Mouse (Mus musculus): ENCODE results near the gene Pdlim7. TPM values are rescaled to one million over a fixed set of nuclear protein-coding genes. Genes with fewer than 3 reads are reported as not detected.

Gene Pdlim7
- polyA plus RNA-seq, 1 experiment from 2014 or later, result 221 TPM

DNA sequence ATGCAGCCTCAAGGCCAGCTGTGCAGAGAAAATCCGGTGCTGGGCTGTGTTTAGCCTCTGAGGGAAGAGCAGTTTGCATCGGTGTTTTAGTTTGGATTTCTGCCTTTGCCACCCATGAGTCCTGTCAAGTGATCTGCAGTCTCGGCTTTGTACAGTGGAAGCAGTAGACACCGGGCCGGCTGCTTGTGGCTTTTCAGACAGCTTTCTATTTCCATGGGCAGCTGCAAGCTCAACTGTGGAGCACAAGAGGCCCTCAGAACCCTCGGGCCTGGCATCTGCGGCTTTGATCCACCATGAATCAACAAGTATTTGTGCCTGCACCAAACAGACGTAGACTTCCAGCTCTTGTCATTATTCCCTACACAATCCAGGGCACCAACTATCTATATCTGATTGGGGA is 11.1 kb downstream of the Pdlim7 start:
- no peak for ATAC-seq (replicated peaks; ENCODE audit: insufficient number of reproducible peaks, insufficient read depth, low FRiP score, low read depth)
- H3K27me3 ChIP-seq, result peaks cover 27% of the 10 kb centered on the region
- peaks cover 5% of the 10 kb centered on the region for H3K4me1 ChIP-seq (replicated peaks)
- H3K4me3 ChIP-seq, result no peak overlapping the region
- peaks cover 82% of the 10 kb centered on the region for H3K36me3 ChIP-seq
- H3K27ac ChIP-seq, result no peak overlapping the region
- 86% methylated on average over 8 of the region's 8 CpGs for WGBS
- H3K9ac ChIP-seq, result no peak overlapping the region
- no peaks in the 10 kb centered on the region for H3K9me3 ChIP-seq (replicated peaks)
- no peak overlapping the region for H3K4me2 ChIP-seq

GRCm38 (mm10) chr13:55500575-55500974 is 12.9 kb downstream of the Pdlim7 start:
- ATAC-seq (replicated peaks; ENCODE audit: insufficient number of reproducible peaks, insufficient read depth, low FRiP score, low read depth), result no peak

GRCm38 (mm10) chr13:55498906-55499305 is 14.6 kb downstream of the Pdlim7 start:
- H3K36me3 ChIP-seq, result peaks cover 54% of the 10 kb centered on the region

More at GRCm38 (mm10) chr13:55500575-55500974, 12.9 kb downstream of the Pdlim7 start:
- H3K36me3 ChIP-seq, result peaks cover 64% of the 10 kb centered on the region
- H3K9me3 ChIP-seq (replicated peaks), result no peaks in the 10 kb centered on the region
- H3K4me3 ChIP-seq, result no peak overlapping the region
- peaks cover 16% of the 10 kb centered on the region for H3K4me1 ChIP-seq (replicated peaks)
- peaks cover 33% of the 10 kb centered on the region for H3K27me3 ChIP-seq
- H3K4me2 ChIP-seq, result no peak overlapping the region
- 77% methylated on average over 10 of the region's 10 CpGs for WGBS
- no peak overlapping the region for H3K9ac ChIP-seq
- H3K27ac ChIP-seq, result no peak overlapping the region

GRCm38 (mm10) chr13:55496661-55497060 is 16.8 kb downstream of the Pdlim7 start:
- peaks cover 29% of the 10 kb centered on the region for H3K4me1 ChIP-seq (replicated peaks)
- WGBS, result 76% methylated on average over 6 of the region's 6 CpGs
- H3K4me3 ChIP-seq, result no peak overlapping the region
- ATAC-seq (replicated peaks; ENCODE audit: insufficient number of reproducible peaks, insufficient read depth, low FRiP score, low read depth), result no peak
- H3K4me2 ChIP-seq, result no peak overlapping the region
- no peak overlapping the region for H3K9ac ChIP-seq
- peaks cover 57% of the 10 kb centered on the region for H3K27me3 ChIP-seq
- no peak overlapping the region for H3K27ac ChIP-seq
- no peaks in the 10 kb centered on the region for H3K9me3 ChIP-seq (replicated peaks)
- H3K36me3 ChIP-seq, result peaks cover 32% of the 10 kb centered on the region

More at GRCm38 (mm10) chr13:55498906-55499305, 14.6 kb downstream of the Pdlim7 start:
- H3K4me1 ChIP-seq (replicated peaks), result peaks cover 32% of the 10 kb centered on the region
- H3K4me3 ChIP-seq, result no peak overlapping the region
- WGBS, result 80% methylated on average over 11 of the region's 11 CpGs
- H3K9me3 ChIP-seq (replicated peaks), result no peaks in the 10 kb centered on the region
- peaks cover 40% of the 10 kb centered on the region for H3K27me3 ChIP-seq
- H3K27ac ChIP-seq, result no peak overlapping the region
- H3K9ac ChIP-seq, result no peak overlapping the region
- no peak overlapping the region for H3K4me2 ChIP-seq
- ATAC-seq (replicated peaks; ENCODE audit: insufficient number of reproducible peaks, insufficient read depth, low FRiP score, low read depth), result no peak

DNA sequence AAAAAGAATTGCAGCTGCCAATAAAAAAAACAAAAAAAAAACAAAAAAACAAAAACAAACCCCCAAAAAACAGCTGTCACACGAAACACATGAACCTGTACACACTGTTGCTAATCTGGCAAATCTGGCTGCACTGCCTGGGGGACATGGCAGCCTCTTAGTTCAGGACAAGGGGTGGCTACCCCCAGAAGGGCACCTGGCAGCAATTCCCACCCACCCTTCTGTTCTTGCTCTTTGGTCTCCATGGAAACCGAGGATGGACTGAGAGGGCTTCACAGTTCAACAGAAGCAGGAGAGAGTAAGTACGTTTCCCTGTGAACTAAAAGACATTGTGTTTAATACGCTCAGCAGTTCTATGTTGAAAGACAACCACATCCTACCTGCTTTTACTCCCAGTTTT is 17.8 kb downstream of the Pdlim7 start:
- Histone ChIP-seq H3K36me3 (peaks cover 23% of the 10 kb centered on the region), H3K9ac (no peak overlapping the region), H3K27me3 (peaks cover 67% of the 10 kb centered on the region), H3K4me1 (replicated peaks) (peaks cover 29% of the 10 kb centered on the region), H3K9me3 (replicated peaks) (no peaks in the 10 kb centered on the region), H3K27ac (no peak overlapping the region), H3K4me3 (no peak overlapping the region), H3K4me2 (0 out of 2 replicates have a peak overlapping the region, but pooled peaks have one; percentile 1)
- ATAC-seq (replicated peaks; ENCODE audit: insufficient number of reproducible peaks, insufficient read depth, low FRiP score, low read depth), result no peak
- 42% methylated on average over 4 of the region's 4 CpGs for WGBS

DNA sequence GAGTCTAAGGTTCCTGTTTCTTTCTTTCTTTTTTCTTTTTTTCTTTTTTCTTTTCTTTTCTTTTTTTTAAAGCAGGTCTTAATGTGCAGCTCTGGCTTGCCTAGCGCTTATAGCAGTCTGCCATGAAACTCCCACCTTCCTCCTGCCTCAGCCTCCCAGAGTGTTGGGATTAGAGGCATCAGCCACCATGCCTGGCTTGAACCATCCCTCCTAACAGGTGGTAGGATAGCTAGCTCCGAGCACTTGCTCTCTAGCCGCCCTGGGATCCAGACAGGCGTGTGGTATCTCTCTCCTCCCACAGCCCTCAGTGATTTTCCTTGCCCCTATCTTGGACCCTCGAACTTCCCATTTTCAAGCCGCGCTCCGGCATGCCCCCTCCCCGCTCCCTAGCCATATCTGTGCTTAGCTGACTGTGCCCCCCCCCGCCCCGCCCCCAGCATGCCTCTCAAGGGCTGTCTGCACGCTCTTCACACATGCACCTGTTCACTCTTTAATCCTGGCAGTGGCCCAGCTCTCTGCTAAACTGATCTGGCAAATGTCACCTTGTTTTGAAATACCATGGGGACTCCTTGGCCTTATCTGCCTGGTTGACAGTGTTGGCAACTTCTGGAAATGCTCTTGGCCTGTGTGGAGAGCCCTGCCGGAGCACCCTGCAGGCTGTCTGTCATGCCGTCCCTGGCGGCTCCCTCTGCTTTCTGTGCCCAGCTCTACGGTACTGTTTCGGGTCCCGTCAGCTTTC is 18.4 kb downstream of the Pdlim7 start:
- Histone ChIP-seq H3K4me3 (no peak overlapping the region), H3K27ac (0 out of 2 replicates have a peak overlapping the region, but pooled peaks have one; percentile 12), H3K36me3 (peaks cover 17% of the 10 kb centered on the region), H3K4me2 (peak overlapping the region; percentile 33), H3K9me3 (replicated peaks) (no peaks in the 10 kb centered on the region), H3K9ac (no peak overlapping the region), H3K27me3 (peaks cover 70% of the 10 kb centered on the region), H3K4me1 (replicated peaks) (peaks cover 29% of the 10 kb centered on the region)
- WGBS, result 5% methylated on average over 18 of the region's 18 CpGs
- ATAC-seq (replicated peaks; ENCODE audit: insufficient number of reproducible peaks, insufficient read depth, low FRiP score, low read depth), result peak; percentile 91

DNA sequence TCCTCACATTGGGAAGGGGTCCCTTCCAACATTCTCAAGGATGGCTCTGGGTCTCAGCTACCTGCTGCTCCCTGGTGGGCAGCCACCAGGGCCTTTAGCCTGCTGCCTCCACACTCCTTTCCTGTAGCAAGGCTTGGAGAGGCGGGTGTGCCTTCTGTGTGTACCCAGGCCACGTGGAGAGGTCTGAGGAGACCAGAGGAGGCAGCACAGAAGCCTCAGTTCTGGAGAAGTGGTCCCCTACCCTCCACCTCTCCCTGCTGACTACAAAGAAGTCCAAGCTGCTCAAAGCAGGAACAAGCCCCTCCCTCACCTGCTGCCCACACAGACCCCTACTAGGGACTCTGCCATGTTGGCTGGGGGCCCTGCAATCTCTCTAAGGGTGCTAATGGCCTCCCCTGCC is 19.2 kb downstream of the Pdlim7 start:
- Histone ChIP-seq H3K27me3 (peaks cover 72% of the 10 kb centered on the region), H3K4me2 (no peak overlapping the region), H3K27ac (no peak overlapping the region), H3K4me3 (no peak overlapping the region), H3K9me3 (replicated peaks) (no peaks in the 10 kb centered on the region), H3K9ac (no peak overlapping the region), H3K36me3 (peaks cover 13% of the 10 kb centered on the region; the same call in 1 of the 2 replicates), H3K4me1 (replicated peaks) (peaks cover 29% of the 10 kb centered on the region)
- no peak for ATAC-seq (replicated peaks; ENCODE audit: insufficient number of reproducible peaks, insufficient read depth, low FRiP score, low read depth)
- 30% methylated on average over 2 of the region's 2 CpGs for WGBS

DNA sequence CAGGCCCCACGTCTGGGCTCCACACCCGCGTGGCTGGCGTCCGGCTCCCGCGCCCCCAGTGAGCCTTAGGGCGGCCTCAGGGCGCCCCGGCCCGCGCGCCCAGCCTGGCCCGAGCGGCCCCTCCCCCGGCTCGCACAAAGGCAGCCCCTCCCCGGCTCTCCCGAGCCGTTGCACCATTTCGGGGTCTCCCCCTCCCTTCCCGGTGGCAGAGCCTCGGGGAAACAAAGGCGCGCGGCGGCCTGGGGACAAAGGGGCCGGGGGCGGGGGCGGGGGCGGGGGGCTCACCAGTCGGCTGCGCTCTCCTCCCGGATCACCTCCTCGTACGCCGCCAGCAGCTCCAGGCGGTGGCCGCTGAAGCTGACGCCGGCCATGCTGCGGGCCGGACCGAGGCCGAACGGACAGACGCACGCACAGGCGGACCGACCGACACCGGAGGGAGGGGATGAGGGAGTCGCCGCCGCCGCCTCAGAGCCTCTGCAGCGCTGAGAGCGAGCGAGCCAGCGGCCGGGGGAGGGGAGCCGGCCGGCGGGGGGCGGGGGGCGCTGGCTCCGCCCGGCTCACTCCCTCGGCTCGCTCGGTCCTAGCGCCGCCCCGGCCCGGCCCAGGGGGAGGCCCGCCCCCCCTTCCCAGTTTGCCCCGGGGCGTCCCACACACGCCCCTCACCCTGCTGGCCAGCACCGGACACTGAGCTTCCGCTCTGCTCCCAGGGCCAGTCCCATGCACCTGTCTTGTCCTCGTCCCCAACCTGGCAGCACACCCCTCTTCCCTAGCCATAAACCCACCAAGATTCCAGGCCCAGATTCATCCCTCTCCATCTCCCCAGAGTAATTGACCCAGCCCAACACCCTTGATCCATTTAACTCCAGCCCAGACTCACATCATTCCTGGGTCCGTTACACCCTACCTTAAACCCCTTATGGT is 25.6 kb downstream of the Pdlim7 start, which contains the start of gene Dbn1:
Gene Dbn1, minus strand, starts transcription at position 534 of the 921 bp plus-strand sequence.
- peak within 1 kb of the TSS; percentile 95 for H3K4me2 ChIP-seq
- peak within 1 kb of the TSS; percentile 88 for H3K4me3 ChIP-seq
- peak within 1 kb of the TSS; percentile 92 for H3K9ac ChIP-seq
- no peaks in the 10 kb centered on the region for H3K36me3 ChIP-seq
- H3K9me3 ChIP-seq (replicated peaks), result no peaks in the 10 kb centered on the region
- H3K27ac ChIP-seq, result peak within 1 kb of the TSS; percentile 86
- H3K4me1 ChIP-seq (replicated peaks), result peaks cover 56% of the 10 kb centered on the region
- peak; percentile 78 for ATAC-seq (replicated peaks; ENCODE audit: insufficient number of reproducible peaks, insufficient read depth, low FRiP score, low read depth)
- peaks cover 91% of the 10 kb centered on the region for H3K27me3 ChIP-seq
- WGBS, result 2% methylated on average over 65 of the region's 83 CpGs

DNA sequence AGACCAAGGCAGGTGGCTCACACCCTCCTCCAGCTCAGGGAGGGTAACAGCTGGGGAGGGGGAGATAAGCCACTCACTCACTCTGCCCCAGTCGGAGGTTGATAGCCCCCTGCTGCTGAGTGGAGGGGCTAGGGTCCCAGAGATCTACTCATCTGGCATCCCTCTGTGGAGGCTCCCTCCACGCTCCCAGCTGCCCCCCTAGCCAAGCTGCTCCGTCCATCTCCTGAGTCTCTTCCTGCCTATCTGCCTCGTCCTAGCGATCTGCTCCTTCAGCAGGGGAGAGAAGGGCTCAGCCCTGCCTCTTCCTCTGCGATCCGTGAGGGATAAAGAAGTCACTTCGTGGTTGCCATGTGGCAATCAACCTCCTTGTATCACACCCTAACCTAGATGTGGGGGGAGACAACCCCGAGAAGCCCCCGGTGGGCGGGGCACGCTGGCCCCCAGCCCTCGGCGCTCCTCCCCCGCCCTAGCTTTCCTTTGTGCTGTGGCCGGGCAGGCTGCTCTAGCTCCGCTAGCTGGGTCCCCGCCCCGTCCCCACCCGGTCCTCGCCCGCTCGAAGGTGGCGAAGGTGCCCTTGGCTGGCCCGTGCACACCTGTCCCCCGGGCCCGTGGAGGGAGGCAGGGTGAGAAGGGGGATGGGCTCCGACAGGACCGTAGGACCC is 26.4 kb downstream of the Pdlim7 start:
- H3K9ac ChIP-seq, result peak overlapping the region; percentile 92
- peaks cover 3% of the 10 kb centered on the region; the same call in 1 of the 2 replicates for H3K36me3 ChIP-seq
- H3K27ac ChIP-seq, result peak overlapping the region; percentile 86
- H3K27me3 ChIP-seq, result peaks cover 88% of the 10 kb centered on the region
- no peaks in the 10 kb centered on the region for H3K9me3 ChIP-seq (replicated peaks)
- peak overlapping the region; percentile 95 for H3K4me2 ChIP-seq
- peak overlapping the region; percentile 88 for H3K4me3 ChIP-seq
- peaks cover 64% of the 10 kb centered on the region for H3K4me1 ChIP-seq (replicated peaks)
- WGBS, result 1% methylated on average over 27 of the region's 29 CpGs
- peak; percentile 48 for ATAC-seq (replicated peaks; ENCODE audit: insufficient number of reproducible peaks, insufficient read depth, low FRiP score, low read depth)

DNA sequence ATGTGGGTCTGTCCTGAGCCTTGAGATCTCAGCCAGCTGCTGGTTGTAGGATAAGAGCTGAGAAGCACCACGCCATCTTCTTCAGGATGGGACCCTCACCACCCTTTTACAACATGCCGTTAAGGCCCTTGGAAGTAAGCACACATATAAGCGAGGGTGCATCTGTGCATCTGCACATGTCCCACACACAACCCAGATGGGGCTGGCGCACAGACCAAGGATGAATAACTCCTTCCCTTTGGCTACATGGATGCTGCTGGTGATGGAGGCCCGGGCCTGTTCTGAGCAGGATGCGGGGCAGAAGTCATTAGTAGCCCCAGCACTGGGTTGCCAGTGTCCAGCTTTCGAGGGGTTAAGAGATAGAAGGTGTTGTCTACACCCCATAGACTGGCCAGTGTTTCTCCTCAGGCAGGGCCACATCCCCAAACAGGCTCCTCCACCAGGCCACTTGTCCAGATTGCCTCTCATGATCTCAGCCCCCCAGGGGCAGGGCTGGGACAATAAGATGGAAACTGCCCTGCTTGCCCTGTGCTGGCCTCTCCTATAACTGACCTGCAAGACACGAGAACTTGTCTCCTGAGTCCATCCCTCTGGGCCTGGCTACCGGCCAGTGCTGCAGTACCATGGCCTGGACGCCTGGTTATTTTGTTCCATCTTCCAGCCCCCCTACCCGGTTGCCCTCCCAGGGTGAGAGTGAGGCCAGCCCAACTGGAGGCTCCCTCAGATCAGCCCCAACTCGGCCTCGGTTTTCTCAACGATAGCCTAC is 27.3 kb downstream of the Pdlim7 start:
- ATAC-seq (replicated peaks; ENCODE audit: insufficient number of reproducible peaks, insufficient read depth, low FRiP score, low read depth), result no peak
- H3K4me1 ChIP-seq (replicated peaks), result peaks cover 67% of the 10 kb centered on the region
- H3K9ac ChIP-seq, result peak overlapping the region; percentile 92
- peak overlapping the region; percentile 88 for H3K4me3 ChIP-seq
- H3K36me3 ChIP-seq, result peaks cover 9% of the 10 kb centered on the region; the same call in 1 of the 2 replicates
- H3K9me3 ChIP-seq (replicated peaks), result no peaks in the 10 kb centered on the region
- WGBS, result 42% methylated on average over 14 of the region's 14 CpGs
- H3K27me3 ChIP-seq, result peaks cover 86% of the 10 kb centered on the region
- peak overlapping the region; percentile 95 for H3K4me2 ChIP-seq
- H3K27ac ChIP-seq, result peak overlapping the region; percentile 86; the same call in 1 of the 2 replicates

Measured in heart, embryonic 15.5 days (tissue).